Mouse (Mus musculus): ENCODE measurements around the gene Rtn4r. TPM values are rescaled to one million over a fixed set of nuclear protein-coding genes. Genes with fewer than 3 reads are reported as not detected.
A peak's percentile ranks its signal among the peaks of the same experiment; 100 is the strongest.

Rtn4r gene
- total and polyA plus RNA-seq, 3 experiments, result not detected

GRCm38 (mm10) chr16:18172266-18172855, 44.9 kb downstream of the Rtn4r start:
- Histone ChIP-seq H3K27me3 (replicated peaks) (peaks cover 97% of the 10 kb centered on the region), H3K36me3 (replicated peaks in 1 of 2; ENCODE audit: control insufficient read depth in 1 of 2, insufficient read depth in 1 of 2, low read length in 1 of 2) (no peaks in the 10 kb centered on the region), H3K4me2 (ENCODE audit: insufficient read depth, low read depth, poor library complexity, severe bottlenecking) (no peak overlapping the region), H3K27ac (ENCODE audit: insufficient read depth, low read depth) (no peak overlapping the region), H3K4me3 (replicated peaks in 1 of 3; ENCODE audit: low read depth in 2 of 3, low read length in 2 of 3, poor library complexity in 1 of 3) (no peak overlapping the region), H3K79me2 (replicated peaks; ENCODE audit: control insufficient read depth, extremely low read depth, insufficient read depth, poor library complexity, severe bottlenecking) (no peaks in the 10 kb centered on the region), H3K4me1 (ENCODE audit: control insufficient read depth in 1 of 2, insufficient read depth in 2 of 2) (no peaks in the 10 kb centered on the region), H3K9me3 (replicated peaks; ENCODE audit: low read length) (no peaks in the 10 kb centered on the region), H3K9ac (ENCODE audit: insufficient read depth, low read depth) (no peak overlapping the region)
- in situ Hi-C loops (cut with MboI; ENCODE audit: low pct_ligation_motif_present, low pct_unique_long_range_greater_than_20kb, low sequenced_read_pairs) (loop anchor here (5.0 kb wide), 1 partner anchor 50 kb away; no protein-coding TSS in a partner anchor), dilution Hi-C loops (cut with MboI; ENCODE audit: extremely low pct_ligation_motif_present, extremely low pct_unique_long_range_greater_than_20kb, low sequenced_read_pairs) (no loop called here)
- DNase-seq (ENCODE audit: extremely low read depth), result peak; percentile 78
- TF ChIP-seq USF1 (IDR thresholded peaks at IDR 0.05; ENCODE audit: low read depth, low read length) (no peak), RAD21 (IDR thresholded peaks at IDR 0.05; ENCODE audit: low read depth, low read length) (peak; percentile 85), ELF1 (IDR thresholded peaks at IDR 0.05; ENCODE audit: low read depth, low read length) (0 out of 2 replicates have a peak, but pooled peaks have one; percentile 6), MXI1 (IDR thresholded peaks at IDR 0.05; ENCODE audit: low read depth, low read length) (no peak), MEF2A (IDR thresholded peaks at IDR 0.05; ENCODE audit: borderline replicate concordance, low read depth, low read length) (no peak), CHD1 (IDR thresholded peaks at IDR 0.05; ENCODE audit: low read depth, low read length) (no peak), MYC (IDR thresholded peaks at IDR 0.05; ENCODE audit: low read depth, low read length) (no peak), ZC3H11A (IDR thresholded peaks at IDR 0.05; ENCODE audit: low read depth, low read length) (peak; percentile 53; the same call in 1 of the 2 replicates), CTCF (conservative IDR thresholded peaks at IDR 0.05 in 1 of 2, IDR thresholded peaks at IDR 0.05 in 1 of 2; ENCODE audit: low read depth in 2 of 2, low read length in 2 of 2) (peak; percentile 97), SMC3 (IDR thresholded peaks at IDR 0.05; ENCODE audit: low read depth, low read length) (peak; percentile 97), ZNF384 (IDR thresholded peaks at IDR 0.05; ENCODE audit: low read depth, low read length) (no peak)

GRCm38 (mm10) chr16:18173231-18173630, 45.8 kb downstream of the Rtn4r start:
- no peak for DNase-seq (ENCODE audit: extremely low read depth)
- TF ChIP-seq ZNF384 (IDR thresholded peaks at IDR 0.05; ENCODE audit: low read depth, low read length) (no peak), TBP (conservative IDR thresholded peaks at IDR 0.05; ENCODE audit: low read depth, low read length) (no peak), RAD21 (IDR thresholded peaks at IDR 0.05; ENCODE audit: low read depth, low read length) (no peak), CTCF (conservative IDR thresholded peaks at IDR 0.05 in 1 of 2, IDR thresholded peaks at IDR 0.05 in 1 of 2; ENCODE audit: low read depth in 2 of 2, low read length in 2 of 2) (no peak), SIN3A (IDR thresholded peaks at IDR 0.05; ENCODE audit: low read length) (no peak), E2F4 (IDR thresholded peaks at IDR 0.05; ENCODE audit: insufficient replicate concordance, low read depth, low read length) (no peak), JUN (IDR thresholded peaks at IDR 0.05; ENCODE audit: insufficient read depth, low read depth, low read length) (no peak), POLR2A (IDR thresholded peaks at IDR 0.05; ENCODE audit: low read depth, low read length) (no peak), HCFC1 (IDR thresholded peaks at IDR 0.05; ENCODE audit: low read depth, low read length) (no peak), ZC3H11A (IDR thresholded peaks at IDR 0.05; ENCODE audit: low read depth, low read length) (no peak), CHD1 (IDR thresholded peaks at IDR 0.05; ENCODE audit: low read depth, low read length) (no peak), ZKSCAN1 (IDR thresholded peaks at IDR 0.05; ENCODE audit: borderline replicate concordance, low read depth, low read length) (no peak), BHLHE40 (IDR thresholded peaks at IDR 0.05; ENCODE audit: low read depth, low read length) (no peak), KAT2A (IDR thresholded peaks at IDR 0.05; ENCODE audit: insufficient replicate concordance, low read length) (no peak), NELFE (IDR thresholded peaks at IDR 0.05; ENCODE audit: low read depth, low read length) (no peak), ETS1 (conservative IDR thresholded peaks at IDR 0.05; ENCODE audit: low read depth, low read length) (no peak), UBTF (IDR thresholded peaks at IDR 0.05; ENCODE audit: low read depth, low read length) (no peak), MYC (IDR thresholded peaks at IDR 0.05; ENCODE audit: low read depth, low read length) (no peak)
- in situ Hi-C loops (cut with MboI; ENCODE audit: low pct_ligation_motif_present, low pct_unique_long_range_greater_than_20kb, low sequenced_read_pairs) (loop anchor here (5.0 kb wide), 1 partner anchor 51 kb away; no protein-coding TSS in a partner anchor), dilution Hi-C loops (cut with MboI; ENCODE audit: extremely low pct_ligation_motif_present, extremely low pct_unique_long_range_greater_than_20kb, low sequenced_read_pairs) (no loop called here)
- H3K27ac ChIP-seq (ENCODE audit: insufficient read depth, low read depth), result no peak overlapping the region
- H3K4me1 ChIP-seq (ENCODE audit: control insufficient read depth in 1 of 2, insufficient read depth in 2 of 2), result no peaks in the 10 kb centered on the region
- no peak overlapping the region for H3K9ac ChIP-seq (ENCODE audit: insufficient read depth, low read depth)
- H3K79me2 ChIP-seq (replicated peaks; ENCODE audit: control insufficient read depth, extremely low read depth, insufficient read depth, poor library complexity, severe bottlenecking), result no peaks in the 10 kb centered on the region
- H3K27me3 ChIP-seq (replicated peaks), result peaks cover 97% of the 10 kb centered on the region
- no peaks in the 10 kb centered on the region for H3K9me3 ChIP-seq (replicated peaks; ENCODE audit: low read length)
- no peak overlapping the region for H3K4me2 ChIP-seq (ENCODE audit: insufficient read depth, low read depth, poor library complexity, severe bottlenecking)
- H3K36me3 ChIP-seq (replicated peaks in 1 of 2; ENCODE audit: control insufficient read depth in 1 of 2, insufficient read depth in 1 of 2, low read length in 1 of 2), result no peaks in the 10 kb centered on the region
- H3K4me3 ChIP-seq (replicated peaks in 1 of 3; ENCODE audit: low read depth in 2 of 3, low read length in 2 of 3, poor library complexity in 1 of 3), result no peak overlapping the region
